Mouse (Mus musculus) inflammation-experienced regulatory T-cells (primary cell): ENCODE data around the gene Lipm. TPM values are rescaled to one million over a fixed set of nuclear protein-coding genes. Genes with fewer than 3 reads are reported as not detected.

Experiments used
- polyA plus RNA-seq, 2 experiments: library from polyadenylated mRNA; unstranded; fragments of 100-300 nt; shearing (Covaris generic); gene quantifications; one replicate each; pipeline ENCODE4 v1.2.1; 2017

Gene Lipm
- polyA plus RNA-seq = not detected

GRCm38 (mm10) chr19:34100633-34101032, at the start of gene Lipm:
TSS of gene Lipm (plus strand) at chr19:34100933.

DNA sequence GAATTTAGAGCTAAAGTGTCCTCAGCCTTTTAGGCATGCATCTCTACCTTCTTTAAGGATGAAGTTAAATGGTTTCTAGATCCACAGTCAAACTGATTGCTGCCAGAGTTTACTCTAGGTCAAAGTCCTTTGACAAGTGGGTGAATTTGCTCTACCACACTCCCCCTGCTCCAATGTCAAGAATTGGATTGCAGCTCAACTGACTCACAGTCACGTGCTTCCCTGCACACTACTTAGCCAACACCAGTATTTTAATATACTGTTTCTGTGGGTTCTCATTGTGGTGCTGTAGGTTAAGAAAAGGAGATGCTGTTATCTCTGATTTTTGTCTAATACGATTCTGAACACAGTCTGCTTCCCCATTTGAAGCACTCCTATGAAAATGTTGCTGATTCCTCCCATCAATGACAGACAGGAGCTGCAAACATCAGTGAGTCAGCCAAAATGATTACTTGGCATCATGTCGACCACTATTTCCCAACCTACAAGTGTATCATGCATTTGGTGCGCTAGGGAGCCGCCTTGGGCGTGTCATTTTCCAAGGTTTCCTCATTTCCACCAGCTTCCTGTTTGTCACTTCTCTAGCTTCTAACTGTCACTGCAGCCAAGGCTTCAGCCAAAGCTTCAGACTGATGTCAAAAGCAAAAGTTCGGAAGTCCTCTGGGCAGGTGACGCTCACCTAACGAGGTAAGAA, 33.8 kb upstream of the Lipm start, which contains the start of gene Lipn:
TSS of gene Lipn (plus strand) at position 580 of the 694 bp plus-strand sequence.

GRCm38 (mm10) chr19:34165891-34166290, 65.2 kb downstream of the Lipm start, which contains the start of gene Ankrd22:
TSS of gene Ankrd22 (minus strand) at chr19:34166053.

Other genes starting within 250 kb of the Lipm start
- gene Lipf, start 139.7 kb upstream of the Lipm start, polyA plus RNA-seq = not detected
- gene Lipk, start 92.6 kb upstream of the Lipm start, polyA plus RNA-seq = not detected
- not detected for gene Lipn, start 33.6 kb upstream of the Lipm start, polyA plus RNA-seq
- 1 to 10 TPM in 1 of 2 experiments, under 1 TPM in 1; 0.42 to 1.4 TPM for gene Ankrd22, start 65.1 kb downstream of the Lipm start, polyA plus RNA-seq
- 100 to 1,000 TPM; 109 to 112 TPM for gene Stambpl1, start 91.3 kb downstream of the Lipm start, polyA plus RNA-seq
- 1 to 10 TPM in 1 of 2 experiments, under 1 TPM in 1; 0.47 to 1.3 TPM for gene Acta2, start 154.7 kb downstream of the Lipm start, polyA plus RNA-seq
- gene Fas, start 189.7 kb downstream of the Lipm start, polyA plus RNA-seq = 10 to 100 TPM; 64.5 to 78.1 TPM